Mouse (Mus musculus) G1E (cell line): ENCODE results near the gene Gpr162.

Experiments
- CTCF ChIP-seq: IDR thresholded peaks from 2 replicates; pipeline ENCODE4 v1.5.1; 2012; ENCODE audit warnings: low read depth, low read length, inconsistent platforms, mixed read lengths
- GATA1 ChIP-seq: IDR thresholded peaks from 2 replicates; pipeline ENCODE4 v1.6.1; 2012; ENCODE audit warnings: borderline replicate concordance, low read length, inconsistent platforms, mixed read lengths
- GATA2 ChIP-seq: IDR thresholded peaks from 2 replicates; pipeline ENCODE4 v1.6.1; 2012; ENCODE audit warnings: low read depth, low read length, inconsistent platforms, borderline replicate concordance
- POLR2AphosphoS5 ChIP-seq: IDR thresholded peaks from 2 replicates; pipeline ENCODE4 v1.6.1; 2012; ENCODE audit warnings: low read depth, low read length, inconsistent platforms; ENCODE audit not compliant: insufficient replicate concordance
- TAL1 ChIP-seq: conservative IDR thresholded peaks from 2 replicates; pipeline ENCODE4 v1.6.1; 2012; ENCODE audit warnings: low read depth, low read length, inconsistent platforms, mixed read lengths

GRCm38 (mm10) chr6:124900801-124901480 lies 37.2 kb upstream of the Gpr162 start:
- no peak for TF ChIP-seq CTCF
- no peak for TF ChIP-seq TAL1
- TF ChIP-seq POLR2AphosphoS5, result no peak
- no peak for TF ChIP-seq GATA2
- no peak for TF ChIP-seq GATA1
